In the genomic region with DNA sequence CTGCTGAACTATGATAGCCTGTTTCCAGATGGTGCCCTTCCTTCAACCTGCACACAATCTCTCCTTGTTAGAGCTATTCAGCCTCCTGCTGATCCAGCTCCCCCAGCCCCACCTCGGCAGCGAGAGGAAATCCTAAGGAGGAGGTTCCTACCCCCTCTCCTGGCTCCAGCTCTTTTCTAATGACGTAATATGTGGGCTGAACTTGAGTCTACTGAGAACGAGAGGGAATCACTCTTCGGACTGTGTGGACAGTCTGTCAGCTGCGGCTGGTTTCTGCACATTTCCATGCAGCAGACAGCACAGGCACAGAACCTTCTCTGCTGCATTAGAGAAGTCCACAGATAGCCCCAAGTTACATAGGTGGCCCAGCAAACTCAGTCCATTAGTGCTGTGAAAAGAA, we compare ENCODE assay signal across 9 mouse cellular contexts. TPM values are rescaled to one million over a fixed set of nuclear protein-coding genes. Genes with fewer than 3 reads are reported as not detected.
DNase-seq lines count a peak whose midpoint lies in the region; ATAC-seq lines count a peak whose summit lies in the region.
"Had no signal": no experiment of that assay in that cellular context is flagged by ENCODE, and none has a peak within 500 bp of the region (broad histone marks: within the 10 kb centered on the region; RNA-seq: fewer than 3 reads in every experiment).

No protein-coding gene starts in this region.

- no peaks in the 10 kb centered on the region for H3K9me3 ChIP-seq in intestine, embryonic 15.5 days
- no peaks in the 10 kb centered on the region for H3K9me3 ChIP-seq in limb, embryonic 15.5 days
- no peaks in the 10 kb centered on the region for H3K9me3 ChIP-seq in neural tube, embryonic 14.5 days (ENCODE audit: control insufficient read depth, low read length)
- H3K9me3 ChIP-seq: liver, embryonic 13.5 days had no signal

- peak overlapping the region; percentile 82 for H3K27ac ChIP-seq in intestine, embryonic 15.5 days
- peak overlapping the region; percentile 87 for H3K27ac ChIP-seq in limb, embryonic 15.5 days
- H3K27ac ChIP-seq in neural tube, embryonic 14.5 days (ENCODE audit: low read depth, low read length) = peak overlapping the region; percentile 39; the same call in 1 of the 2 replicates
- H3K27ac ChIP-seq: liver, embryonic 13.5 days had no signal

- DNase-seq in adipocyte (ENCODE audit: low spot score) = peak; percentile 78
- peak; percentile 72 for DNase-seq in embryo, embryonic 11.5 days (ENCODE audit: low read depth, low spot score)
- peak; percentile 97 for DNase-seq in heart, adult 11 months
- DNase-seq in cerebellum, adult 9-11 months = no peak
- no peak for DNase-seq in cerebellum, adult 8-10 months
- DNase-seq: liver, embryonic 13.5 days had no signal

- peak; percentile 96 for ATAC-seq in intestine, embryonic 15.5 days
- ATAC-seq in limb, embryonic 15.5 days (ENCODE audit: insufficient number of reproducible peaks, low FRiP score, low TSS enrichment, low read depth) = peak; percentile 93
- ATAC-seq in neural tube, embryonic 14.5 days (ENCODE audit: low read depth) = peak; percentile 69; the same call in 1 of the 2 replicates

- WGBS in intestine, embryonic 15.5 days = 2% methylated on average over 6 of the region's 6 CpGs
- 3% methylated on average over 6 of the region's 6 CpGs for WGBS in limb, embryonic 15.5 days
- 2% methylated on average over 6 of the region's 6 CpGs for WGBS in neural tube, embryonic 14.5 days

- peaks cover 6% of the 10 kb centered on the region; the same call in 1 of the 2 replicates for H3K4me1 ChIP-seq in intestine, embryonic 15.5 days (replicated peaks)
- H3K4me1 ChIP-seq in limb, embryonic 15.5 days = peaks cover 32% of the 10 kb centered on the region
- H3K4me1 ChIP-seq in neural tube, embryonic 14.5 days (ENCODE audit: control insufficient read depth, insufficient read depth, low read length) = 0 out of 2 replicates have a peak, but pooled peaks cover 5% of the 10 kb centered on the region

- no peaks in the 10 kb centered on the region for H3K36me3 ChIP-seq in intestine, embryonic 15.5 days
- H3K36me3 ChIP-seq in limb, embryonic 15.5 days = no peaks in the 10 kb centered on the region
- H3K36me3 ChIP-seq in neural tube, embryonic 14.5 days (ENCODE audit: control insufficient read depth, insufficient read depth, low read length) = no peaks in the 10 kb centered on the region
- H3K36me3 ChIP-seq: liver, embryonic 13.5 days had no signal

- no peaks in the 10 kb centered on the region for H3K27me3 ChIP-seq in intestine, embryonic 15.5 days (replicated peaks)
- H3K27me3 ChIP-seq in limb, embryonic 15.5 days = no peaks in the 10 kb centered on the region
- H3K27me3 ChIP-seq in neural tube, embryonic 14.5 days (ENCODE audit: control insufficient read depth, insufficient read depth, low read length) = no peaks in the 10 kb centered on the region
- H3K27me3 ChIP-seq: liver, embryonic 13.5 days had no signal

- peak overlapping the region; percentile 34 for H3K4me3 ChIP-seq in intestine, embryonic 15.5 days (replicated peaks)
- H3K4me3 ChIP-seq in limb, embryonic 15.5 days = peak overlapping the region; percentile 42
- H3K4me3 ChIP-seq in neural tube, embryonic 14.5 days (ENCODE audit: low read depth, low read length) = no peak overlapping the region
- H3K4me3 ChIP-seq: liver, embryonic 13.5 days had no signal

- H3K9ac ChIP-seq in intestine, embryonic 15.5 days = peak overlapping the region; percentile 47
- peak overlapping the region; percentile 47 for H3K9ac ChIP-seq in limb, embryonic 15.5 days
- no peak overlapping the region for H3K9ac ChIP-seq in neural tube, embryonic 14.5 days (replicated peaks; ENCODE audit: low read depth, low read length)
- H3K9ac ChIP-seq: liver, embryonic 13.5 days had no signal

- peak overlapping the region; percentile 57 for H3K4me2 ChIP-seq in intestine, embryonic 15.5 days (replicated peaks)
- peak overlapping the region; percentile 36 for H3K4me2 ChIP-seq in limb, embryonic 15.5 days
- H3K4me2 ChIP-seq in neural tube, embryonic 14.5 days (ENCODE audit: low read depth, low read length) = 0 out of 2 replicates have a peak overlapping the region, but pooled peaks have one; percentile 14
- H3K4me2 ChIP-seq: liver, embryonic 13.5 days had no signal

RNA-seq across cellular contexts. Expression of a gene that starts 0.3 kb away (rescaled TPM):
- polyA plus RNA-seq in intestine, embryonic 15.5 days (2015; fragmentation: Nextera tagmentation; extraction: Ambion mirVana) = 29.4 and 29.6 TPM in 2 replicates
- 90.5 and 96.3 TPM in 2 replicates for polyA plus RNA-seq in limb, embryonic 15.5 days (2015; fragmentation: Nextera tagmentation; extraction: Ambion mirVana)
- polyA plus RNA-seq in neural tube, embryonic 14.5 days (2014; fragmentation: Nextera tagmentation; extraction: Ambion mirVana) = 1.4 and 1.7 TPM in 2 replicates

Comparison
In these comparisons a context has a peak if more than half of its experiments do, and no peak if none do; other contexts are left out.
1. DNase-seq: peak in adipocyte (single experiment), embryo, embryonic 11.5 days (single experiment) and heart, adult 11 months (single experiment); none in cerebellum, adult 9-11 months (single experiment) and cerebellum, adult 8-10 months (single experiment).
2. RNA of a gene that starts 0.3 kb away (polyA plus RNA-seq): 90.5 to 96.3 TPM in limb, embryonic 15.5 days and 29.4 to 29.6 TPM in intestine, embryonic 15.5 days; 1.4 to 1.7 TPM in neural tube, embryonic 14.5 days; every median in the first group is over 10 times any median in the second.
3. Peak in every context shown above with its lines, with median percentiles within 50 percentile points of each other: ATAC-seq, H3K27ac ChIP-seq and H3K4me2 ChIP-seq.